Mouse (Mus musculus) C3H10T1/2 (cell line): ENCODE measurements around the gene Irgm1. TPM values are rescaled to one million over a fixed set of nuclear protein-coding genes. Genes with fewer than 3 reads are reported as not detected.

ENCODE experiments used
- polyA plus RNA-seq, 2 experiments: library from polyadenylated mRNA; unstranded; fragments of >200 nt; fragmentation: generic; extraction: Trizol; gene quantifications; one replicate each; pipeline ENCODE4 v1.2.1; 2012; ENCODE audit warnings: missing spikeins in 2 of 2

Irgm1 gene
- polyA plus RNA-seq = 10 to 100 TPM in 1 of 2 experiments, 1 to 10 TPM in 1; 3.1 to 23.0 TPM

DNA sequence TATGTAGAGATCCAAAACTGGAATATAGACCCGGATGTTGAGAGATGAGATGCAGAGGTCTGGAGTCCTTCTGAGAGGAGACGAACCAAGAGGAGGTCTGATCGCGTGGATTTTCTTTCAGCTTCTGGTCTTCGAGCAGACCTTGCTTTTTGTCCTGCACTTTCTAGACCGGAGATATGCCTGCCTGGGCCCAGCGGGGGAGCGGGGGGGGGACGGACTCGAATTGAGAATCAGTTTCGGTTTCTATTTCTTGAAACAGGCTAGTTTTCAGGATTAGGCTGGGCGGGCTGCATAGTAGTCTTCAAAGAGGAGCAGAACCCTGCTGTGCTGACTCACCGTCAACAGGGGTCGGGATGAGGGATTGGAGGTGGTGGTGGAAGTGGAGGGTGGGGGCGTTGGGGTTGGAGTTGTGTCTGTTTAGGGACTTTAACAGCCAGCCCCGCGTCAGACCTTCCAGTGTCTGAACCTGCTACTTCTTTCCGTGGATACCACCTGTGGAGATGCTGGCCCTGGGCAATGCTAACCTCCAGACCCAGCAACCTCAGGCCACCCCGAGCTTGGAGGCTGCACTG lies at the start of gene Irgm1:
Gene Irgm1 (minus strand): TSS at position 483 of the 572 bp plus-strand sequence.

DNA sequence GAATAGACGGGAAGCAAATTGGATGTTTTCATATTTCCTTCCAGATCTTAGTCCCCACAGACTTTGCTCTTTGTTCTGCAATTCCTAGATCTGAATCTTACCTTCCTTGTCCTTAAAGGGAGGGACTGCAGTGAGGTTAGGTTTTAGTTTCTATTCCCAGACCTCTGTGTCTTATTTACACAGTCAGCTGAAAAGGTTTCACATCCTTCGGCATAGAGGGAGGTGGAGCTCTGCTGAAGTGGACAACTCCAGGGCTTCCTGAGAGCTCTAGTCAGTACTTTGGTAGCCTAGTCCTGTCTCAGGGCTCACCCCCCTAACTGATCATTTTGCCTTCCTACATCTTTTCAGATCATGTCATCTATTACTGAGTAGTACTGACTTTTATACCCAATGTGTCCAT lies 30.5 kb upstream of the Irgm1 start, which contains the start of gene Gm5431:
Gene Gm5431 (minus strand): TSS at position 194 of the 400 bp plus-strand sequence.

DNA sequence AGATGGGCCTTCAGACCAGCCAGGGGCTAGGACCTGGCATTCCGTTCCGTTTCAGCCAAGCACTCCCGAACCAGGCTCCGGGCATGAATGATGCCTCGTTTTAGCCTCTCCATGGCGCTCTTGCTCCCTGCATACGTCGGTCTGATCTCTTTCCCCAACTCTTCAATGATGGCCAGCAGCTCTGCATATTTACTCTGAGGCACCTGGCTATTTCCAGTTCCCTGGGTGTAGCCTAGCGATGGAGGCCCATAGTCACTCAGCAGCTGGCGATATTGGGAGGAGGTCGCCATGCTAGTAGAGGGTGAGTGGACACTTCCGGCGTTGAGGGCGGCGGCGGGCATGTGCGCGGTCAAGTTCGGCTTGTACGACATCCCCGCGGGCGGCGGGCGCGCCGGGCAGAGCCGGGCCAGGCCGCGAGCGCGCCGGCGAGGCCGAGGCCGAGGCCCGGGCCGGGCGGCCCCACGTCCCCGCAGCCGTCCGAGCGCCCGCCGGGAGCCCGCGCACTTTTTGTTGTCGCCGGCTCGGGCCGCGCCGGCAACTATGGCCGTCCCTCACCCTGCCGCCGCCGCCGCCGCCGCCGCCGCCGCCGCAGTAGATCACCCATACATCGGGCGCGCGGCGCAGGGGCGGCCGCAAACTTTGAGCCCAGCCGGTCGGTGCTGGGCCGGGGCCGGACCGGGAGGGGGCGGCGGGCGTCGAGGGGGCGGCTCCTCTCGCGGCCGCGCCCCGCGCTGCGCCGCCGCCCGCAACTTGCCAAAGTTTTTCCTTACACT lies 45.3 kb downstream of the Irgm1 start, which contains the start of the genes Trim7 and Gm12184:
Gene Trim7 (plus strand): TSS at position 162 of the 773 bp plus-strand sequence.
Gene Gm12184 (minus strand): TSS at position 677 of the 773 bp plus-strand sequence.

GRCm38 (mm10) chr11:48816800-48817665 lies 54.5 kb downstream of the Irgm1 start, which contains the start of gene Trim41:
Trim41 (minus strand) TSS chr11:48817353.

Other genes starting within 250 kb of the Irgm1 start
- gene Rack1, start 71.4 kb downstream of the Irgm1 start, polyA plus RNA-seq = 1,000 to 10,000 TPM; 2,834 to 7,792 TPM
- gene Trim41, start 54.3 kb downstream of the Irgm1 start, polyA plus RNA-seq = 10 to 100 TPM; 10.3 to 37.4 TPM
- gene Trim7, start 45.5 kb downstream of the Irgm1 start, polyA plus RNA-seq = 1 to 10 TPM; 2.9 to 5.3 TPM
- 10 to 100 TPM in 1 of 2 experiments, 1 to 10 TPM in 1; 9.8 to 15.3 TPM for gene Gm12184, start 45.0 kb downstream of the Irgm1 start, polyA plus RNA-seq
- not detected for gene Gm5431, start 30.5 kb upstream of the Irgm1 start, polyA plus RNA-seq
- 10 to 100 TPM in 1 of 2 experiments, 1 to 10 TPM in 1; 7.7 to 13.0 TPM for gene Psme2b, start 74.5 kb upstream of the Irgm1 start, polyA plus RNA-seq
- gene Olfr56, start 107.2 kb upstream of the Irgm1 start, polyA plus RNA-seq = under 1 TPM in 1 of 2 experiments, not detected in 1; 0.19 TPM
- under 1 TPM; 0.01 to 0.17 TPM for gene 9930111J21Rik1, start 107.7 kb upstream of the Irgm1 start, polyA plus RNA-seq
- under 1 TPM; 0.01 to 0.14 TPM for gene Gm12185, start 120.5 kb upstream of the Irgm1 start, polyA plus RNA-seq
- under 1 TPM; 0.08 to 0.67 TPM for gene Tgtp1, start 122.5 kb upstream of the Irgm1 start, polyA plus RNA-seq
- gene 9930111J21Rik2, start 179.6 kb upstream of the Irgm1 start, polyA plus RNA-seq = under 1 TPM; 0.14 to 0.39 TPM
- 1 to 10 TPM in 1 of 2 experiments, under 1 TPM in 1; 0.13 to 2.0 TPM for gene Tgtp2, start 192.5 kb upstream of the Irgm1 start, polyA plus RNA-seq
- 10 to 100 TPM in 1 of 2 experiments, under 1 TPM in 1; 0.40 to 15.3 TPM for gene Ifi47, start 204.9 kb upstream of the Irgm1 start, polyA plus RNA-seq
- not detected for gene Olfr1396, start 243.2 kb upstream of the Irgm1 start, polyA plus RNA-seq